Mouse (Mus musculus): Measurements from ENCODE around the gene Disc1. TPM values are rescaled to one million over a fixed set of nuclear protein-coding genes. Genes with fewer than 3 reads are reported as not detected.

The Disc1 gene
- total and polyA plus RNA-seq, 3 experiments, result not detected

DNA sequence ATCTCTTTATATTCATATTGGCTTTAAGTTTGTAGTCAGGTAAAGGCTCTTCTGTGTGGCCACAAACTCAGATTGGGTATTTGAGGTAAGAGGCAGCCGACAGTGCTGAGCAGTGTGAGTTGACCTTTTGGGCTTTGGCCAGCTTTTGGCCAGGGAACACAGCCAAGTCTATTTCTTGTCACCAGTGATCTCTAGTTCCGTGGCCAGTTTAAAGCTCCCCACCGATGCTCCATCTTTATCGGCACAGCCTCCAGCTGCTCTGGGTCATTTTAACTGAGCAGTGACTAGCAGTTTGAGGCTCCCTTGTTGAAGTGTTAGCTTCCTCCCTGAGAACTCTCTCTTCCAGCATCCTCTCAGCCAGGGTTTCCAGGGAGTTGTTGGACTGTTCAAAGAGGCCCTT, 29.8 kb downstream of the Disc1 start:
- in situ Hi-C loops (cut with MboI; ENCODE audit: low pct_ligation_motif_present, low pct_unique_long_range_greater_than_20kb, low sequenced_read_pairs) (no loop called here), dilution Hi-C loops (cut with MboI; ENCODE audit: extremely low pct_ligation_motif_present, extremely low pct_unique_long_range_greater_than_20kb, low sequenced_read_pairs) (no loop called here)
- no peaks in the 10 kb centered on the region for H3K36me3 ChIP-seq (replicated peaks in 1 of 2; ENCODE audit: control insufficient read depth in 1 of 2, insufficient read depth in 1 of 2, low read length in 1 of 2)
- no peak for DNase-seq (ENCODE audit: extremely low read depth)
- H3K9me3 ChIP-seq (replicated peaks; ENCODE audit: low read length), result peaks cover 16% of the 10 kb centered on the region
- TF ChIP-seq KAT2A (IDR thresholded peaks at IDR 0.05; ENCODE audit: insufficient replicate concordance, low read length), result no peak
- no peak for TF ChIP-seq ZKSCAN1 (IDR thresholded peaks at IDR 0.05; ENCODE audit: borderline replicate concordance, low read depth, low read length)
- TF ChIP-seq POLR2A (IDR thresholded peaks at IDR 0.05; ENCODE audit: low read depth, low read length), result no peak
- no peak for TF ChIP-seq ZC3H11A (IDR thresholded peaks at IDR 0.05; ENCODE audit: low read depth, low read length)
- TF ChIP-seq CTCF (conservative IDR thresholded peaks at IDR 0.05 in 1 of 2, IDR thresholded peaks at IDR 0.05 in 1 of 2; ENCODE audit: low read depth in 2 of 2, low read length in 2 of 2), result no peak
- TF ChIP-seq E2F4 (IDR thresholded peaks at IDR 0.05; ENCODE audit: insufficient replicate concordance, low read depth, low read length), result no peak
- no peak for TF ChIP-seq HCFC1 (IDR thresholded peaks at IDR 0.05; ENCODE audit: low read depth, low read length)
- TF ChIP-seq EP300 (IDR thresholded peaks at IDR 0.05; ENCODE audit: low read length), result no peak
- no peak for TF ChIP-seq PAX5 (IDR thresholded peaks at IDR 0.05; ENCODE audit: low read length)
- TF ChIP-seq CHD2 (IDR thresholded peaks at IDR 0.05; ENCODE audit: low read length), result no peak
- no peak for TF ChIP-seq JUN (IDR thresholded peaks at IDR 0.05; ENCODE audit: insufficient read depth, low read depth, low read length)
- TF ChIP-seq USF1 (IDR thresholded peaks at IDR 0.05; ENCODE audit: low read depth, low read length), result no peak
- TF ChIP-seq POLR2AphosphoS2 (IDR thresholded peaks at IDR 0.05; ENCODE audit: low read depth, low read length), result no peak
- no peak for TF ChIP-seq RCOR1 (conservative IDR thresholded peaks at IDR 0.05; ENCODE audit: low read depth, low read length)
- TF ChIP-seq ZMIZ1 (IDR thresholded peaks at IDR 0.05; ENCODE audit: low read depth, low read length), result no peak
- TF ChIP-seq MAFK (IDR thresholded peaks at IDR 0.05; ENCODE audit: insufficient replicate concordance, low read length), result no peak
- TF ChIP-seq IRF4 (IDR thresholded peaks at IDR 0.05; ENCODE audit: low read depth, low read length), result no peak
- H3K9ac ChIP-seq (ENCODE audit: insufficient read depth, low read depth), result no peak overlapping the region
- H3K4me2 ChIP-seq (ENCODE audit: insufficient read depth, low read depth, poor library complexity, severe bottlenecking), result peak overlapping the region; percentile 34; the same call in 1 of the 2 replicates
- no peak overlapping the region for H3K4me3 ChIP-seq (replicated peaks in 1 of 3; ENCODE audit: low read depth in 2 of 3, low read length in 2 of 3, poor library complexity in 1 of 3)
- no peaks in the 10 kb centered on the region for H3K27me3 ChIP-seq (replicated peaks)
- peak overlapping the region; percentile 7; the same call in 1 of the 2 replicates for H3K27ac ChIP-seq (ENCODE audit: insufficient read depth, low read depth)
- H3K4me1 ChIP-seq (ENCODE audit: control insufficient read depth in 1 of 2, insufficient read depth in 2 of 2), result peaks cover 16 to 17% of the 10 kb centered on the region in 2 experiments
- H3K79me2 ChIP-seq (replicated peaks; ENCODE audit: control insufficient read depth, extremely low read depth, insufficient read depth, poor library complexity, severe bottlenecking), result no peaks in the 10 kb centered on the region

DNA sequence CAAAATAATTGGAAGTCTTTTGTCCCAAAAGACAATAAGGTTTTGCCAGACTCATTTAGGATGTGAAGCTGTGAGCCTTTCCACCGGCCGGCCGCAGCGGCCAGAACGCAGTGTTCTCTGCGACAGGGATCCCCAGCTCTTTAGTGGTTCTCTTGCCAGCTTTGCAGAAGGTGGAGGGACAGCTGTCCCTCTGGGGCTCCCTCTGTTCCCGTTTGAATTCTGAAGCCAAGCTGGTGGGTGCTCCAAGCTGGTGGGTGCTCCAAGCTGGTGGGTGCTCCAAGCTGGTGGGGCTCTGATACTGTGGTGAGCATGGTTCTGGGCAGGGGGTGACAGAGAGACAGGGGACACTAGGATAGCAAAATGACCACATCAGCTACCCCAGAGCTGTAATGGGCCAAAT, 30.5 kb downstream of the Disc1 start:
- Histone ChIP-seq H3K79me2 (replicated peaks; ENCODE audit: control insufficient read depth, extremely low read depth, insufficient read depth, poor library complexity, severe bottlenecking) (no peaks in the 10 kb centered on the region), H3K4me2 (ENCODE audit: insufficient read depth, low read depth, poor library complexity, severe bottlenecking) (no peak overlapping the region), H3K4me1 (ENCODE audit: control insufficient read depth in 1 of 2, insufficient read depth in 2 of 2) (peaks cover 16 to 17% of the 10 kb centered on the region in 2 experiments), H3K36me3 (replicated peaks in 1 of 2; ENCODE audit: control insufficient read depth in 1 of 2, insufficient read depth in 1 of 2, low read length in 1 of 2) (no peaks in the 10 kb centered on the region), H3K9ac (ENCODE audit: insufficient read depth, low read depth) (no peak overlapping the region), H3K4me3 (replicated peaks in 1 of 3; ENCODE audit: low read depth in 2 of 3, low read length in 2 of 3, poor library complexity in 1 of 3) (no peak overlapping the region), H3K9me3 (replicated peaks; ENCODE audit: low read length) (peaks cover 16% of the 10 kb centered on the region), H3K27ac (ENCODE audit: insufficient read depth, low read depth) (no peak overlapping the region), H3K27me3 (replicated peaks) (no peaks in the 10 kb centered on the region)
- TF ChIP-seq ZNF384 (IDR thresholded peaks at IDR 0.05; ENCODE audit: low read depth, low read length) (no peak), USF1 (IDR thresholded peaks at IDR 0.05; ENCODE audit: low read depth, low read length) (no peak), CTCF (conservative IDR thresholded peaks at IDR 0.05 in 1 of 2, IDR thresholded peaks at IDR 0.05 in 1 of 2; ENCODE audit: low read depth in 2 of 2, low read length in 2 of 2) (no peak), ELF1 (IDR thresholded peaks at IDR 0.05; ENCODE audit: low read depth, low read length) (no peak), NRF1 (IDR thresholded peaks at IDR 0.05; ENCODE audit: low read depth, low read length) (no peak), RCOR1 (conservative IDR thresholded peaks at IDR 0.05; ENCODE audit: low read depth, low read length) (no peak), SMC3 (IDR thresholded peaks at IDR 0.05; ENCODE audit: low read depth, low read length) (no peak), MAX (IDR thresholded peaks at IDR 0.05; ENCODE audit: low read length) (no peak), HCFC1 (IDR thresholded peaks at IDR 0.05; ENCODE audit: low read depth, low read length) (no peak), SIN3A (IDR thresholded peaks at IDR 0.05; ENCODE audit: low read length) (no peak), KAT2A (IDR thresholded peaks at IDR 0.05; ENCODE audit: insufficient replicate concordance, low read length) (no peak), POLR2AphosphoS2 (IDR thresholded peaks at IDR 0.05; ENCODE audit: low read depth, low read length) (no peak), ETS1 (conservative IDR thresholded peaks at IDR 0.05; ENCODE audit: low read depth, low read length) (no peak), CHD1 (IDR thresholded peaks at IDR 0.05; ENCODE audit: low read depth, low read length) (no peak), ZMIZ1 (IDR thresholded peaks at IDR 0.05; ENCODE audit: low read depth, low read length) (no peak), ZKSCAN1 (IDR thresholded peaks at IDR 0.05; ENCODE audit: borderline replicate concordance, low read depth, low read length) (no peak), MXI1 (IDR thresholded peaks at IDR 0.05; ENCODE audit: low read depth, low read length) (no peak), PAX5 (IDR thresholded peaks at IDR 0.05; ENCODE audit: low read length) (no peak)
- DNase-seq (ENCODE audit: extremely low read depth), result no peak
- in situ Hi-C loops (cut with MboI; ENCODE audit: low pct_ligation_motif_present, low pct_unique_long_range_greater_than_20kb, low sequenced_read_pairs) (no loop called here), dilution Hi-C loops (cut with MboI; ENCODE audit: extremely low pct_ligation_motif_present, extremely low pct_unique_long_range_greater_than_20kb, low sequenced_read_pairs) (no loop called here)
